Mouse (Mus musculus) hematopoietic multipotent progenitor cell, adult 10-12 weeks (in vitro differentiated cells): ENCODE results near the gene Defb3. TPM values are rescaled to one million over a fixed set of nuclear protein-coding genes. Genes with fewer than 3 reads are reported as not detected.

Source experiments
- polyA plus RNA-seq: library from polyadenylated mRNA; stranded (reverse); fragments of >175 nt; gene quantifications from 2 replicates; pipeline ENCODE4 v1.2.3, GENCODE M21; 2012; ENCODE audit warnings: low replicate concordance

Gene Defb3
- polyA plus RNA-seq = not detected in 2 replicates

DNA sequence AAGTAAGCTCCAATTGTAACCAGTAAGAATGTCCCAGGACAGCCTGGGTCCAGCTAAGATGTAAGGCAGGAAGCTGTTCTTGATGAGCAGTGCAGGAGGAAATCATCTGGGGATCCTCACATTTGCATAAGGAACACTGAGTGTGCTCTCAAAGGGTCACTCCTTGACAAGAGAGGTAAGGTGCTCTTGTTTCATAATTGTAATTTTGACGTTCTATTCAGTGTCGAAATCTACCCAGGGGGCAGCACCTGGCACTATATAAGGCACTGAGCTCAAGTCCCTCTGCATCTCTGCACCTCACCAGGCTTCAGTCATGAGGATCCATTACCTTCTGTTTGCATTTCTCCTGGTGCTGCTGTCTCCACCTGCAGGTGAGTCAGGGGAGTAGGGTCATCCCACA is at the start of gene Defb3:
Defb3 (plus strand) TSS at position 301 of the 400 bp plus-strand sequence.

GRCm38 (mm10) chr8:19247280-19247679 is 45.9 kb upstream of the Defb3 start, which contains the start of gene Defb5:
TSS of gene Defb5 (plus strand) at chr8:19247580.

Other genes starting within 250 kb of the Defb3 start
- gene Defb39, start 228.6 kb upstream of the Defb3 start, polyA plus RNA-seq = not detected in 2 replicates
- gene Defb12, start 178.5 kb upstream of the Defb3 start, polyA plus RNA-seq = not detected in 2 replicates
- gene Defb34, start 169.6 kb upstream of the Defb3 start, polyA plus RNA-seq = not detected in 2 replicates
- gene Gm45826, start 152.6 kb upstream of the Defb3 start, polyA plus RNA-seq = not detected in 2 replicates
- not detected in 2 replicates for gene Defb14, start 99.0 kb upstream of the Defb3 start, polyA plus RNA-seq
- not detected in 2 replicates for gene Defb4, start 94.7 kb upstream of the Defb3 start, polyA plus RNA-seq
- not detected in 2 replicates for gene Defb6, start 67.9 kb upstream of the Defb3 start, polyA plus RNA-seq
- not detected in 2 replicates for gene Defb46, start 53.4 kb upstream of the Defb3 start, polyA plus RNA-seq
- gene Defb5, start 45.8 kb upstream of the Defb3 start, polyA plus RNA-seq = not detected in 2 replicates
- not detected in 2 replicates for gene Defb8, start 154.2 kb downstream of the Defb3 start, polyA plus RNA-seq
- not detected in 2 replicates for gene Defb7, start 201.7 kb downstream of the Defb3 start, polyA plus RNA-seq